Mouse (Mus musculus) intestine, embryonic 16.5 days (tissue): ENCODE data around the gene Srgn. TPM values are rescaled to one million over a fixed set of nuclear protein-coding genes. Genes with fewer than 3 reads are reported as not detected.
"Not testable (repeated sequence)": the region's sequence is repeated elsewhere in the genome, so short reads cannot be mapped to it uniquely, and the experiment has no call there.

Source experiments
- ATAC-seq: fragments of 200-750 bp; cut with Nextera tagmentation; 2 replicates; pipeline ENCODE4 v1.8.0; 2017; ENCODE audit warnings: moderate TSS enrichment, moderate library complexity
- H3K27ac ChIP-seq: fragments of 300-500 bp; sonication (generic); 2 replicates; pipeline ENCODE4 v1.5.1; 2014; ENCODE audit warnings: mild to moderate bottlenecking, low read length
- H3K27me3 ChIP-seq: fragments of 300-500 bp; sonication (generic); replicated peaks from 2 replicates; pipeline ENCODE4 v1.6.1; 2014; ENCODE audit warnings: low read length, control low read depth, mixed read lengths; ENCODE audit not compliant: control insufficient read depth, insufficient read depth
- H3K36me3 ChIP-seq: fragments of 300-500 bp; sonication (generic); 2 replicates; pipeline ENCODE4 v1.6.1; 2014; ENCODE audit warnings: low read length, control low read depth; ENCODE audit not compliant: control insufficient read depth, insufficient read depth
- H3K4me1 ChIP-seq: fragments of 300-500 bp; sonication (generic); 2 replicates; pipeline ENCODE4 v1.6.1; 2014; ENCODE audit warnings: low read length, control low read depth, mixed read lengths; ENCODE audit not compliant: control insufficient read depth, insufficient read depth
- H3K4me2 ChIP-seq: fragments of 300-500 bp; sonication (generic); 2 replicates; pipeline ENCODE4 v1.6.1; 2014; ENCODE audit warnings: low read depth, low read length, control low read depth
- H3K4me3 ChIP-seq: fragments of 300-500 bp; sonication (generic); 2 replicates; pipeline ENCODE4 v1.5.1; 2014; ENCODE audit warnings: mild to moderate bottlenecking, low read length
- H3K9ac ChIP-seq: fragments of 300-500 bp; sonication (generic); 2 replicates; pipeline ENCODE4 v1.6.1; 2014; ENCODE audit warnings: low read depth, low read length
- H3K9me3 ChIP-seq: fragments of 300-500 bp; sonication (generic); 2 replicates; pipeline ENCODE4 v1.6.1; 2016; ENCODE audit warnings: low read length, control low read depth; ENCODE audit not compliant: control insufficient read depth
- WGBS: fragments of 180-500 bp; shearing (Covaris S2); extraction: QIAGEN DNeasy Blood & Tissue Kit; methylation state at CpG from one replicate; pipeline ENCODE4 v1.1.7; 2014; 5-methylcytosine and 5-hydroxymethylcytosine counted together
- polyA plus RNA-seq: library from polyadenylated mRNA; unstranded; fragments of >200 nt; fragmentation: Nextera tagmentation; extraction: Ambion mirVana; gene quantifications from 2 replicates; pipeline ENCODE4 v1.2.1, GENCODE M21; 2015

Srgn gene
- polyA plus RNA-seq, 1 experiment from 2014 or later = 15.5 TPM

DNA sequence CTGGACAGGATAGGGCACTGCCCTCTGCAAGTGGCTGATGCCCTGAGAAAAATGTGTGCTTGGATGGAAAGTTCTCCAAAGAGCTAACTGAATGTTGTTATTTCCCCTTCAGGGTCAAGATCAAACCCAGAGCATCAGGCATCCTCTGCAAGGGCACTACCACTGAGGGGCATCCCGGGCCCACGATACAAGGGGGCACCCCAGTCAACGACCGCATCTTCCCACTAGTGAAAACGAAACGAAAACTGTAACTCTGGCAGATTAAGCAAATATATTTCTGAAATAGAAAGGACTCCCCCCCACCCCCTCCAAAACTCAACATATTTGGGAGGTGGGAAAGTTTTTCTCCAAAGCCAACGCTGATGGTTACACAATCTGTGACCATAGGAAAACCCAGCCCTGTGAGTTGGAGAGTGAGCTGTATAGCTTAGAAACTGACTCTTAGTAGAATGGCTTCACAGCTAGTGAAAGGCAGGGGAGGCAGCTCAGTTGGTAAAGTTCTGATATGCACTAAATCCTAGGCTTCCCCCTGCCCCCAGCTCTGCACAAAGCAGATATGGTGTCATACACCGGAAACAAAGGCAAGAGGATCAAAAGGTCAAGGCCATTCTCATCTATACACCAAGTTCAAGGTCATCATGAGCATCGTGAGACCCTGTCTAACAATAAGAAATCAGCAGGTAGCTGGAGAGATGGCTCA is 26.2 kb downstream of the Srgn start:
- Histone ChIP-seq H3K9ac (no peak overlapping the region), H3K27ac (no peak overlapping the region), H3K4me3 (no peak overlapping the region), H3K9me3 (no peaks in the 10 kb centered on the region), H3K4me2 (no peak overlapping the region), H3K36me3 (no peaks in the 10 kb centered on the region), H3K27me3 (no peaks in the 10 kb centered on the region), H3K4me1 (no peaks in the 10 kb centered on the region)
- 84% methylated on average over 9 of the region's 9 CpGs for WGBS
- no peak for ATAC-seq

DNA sequence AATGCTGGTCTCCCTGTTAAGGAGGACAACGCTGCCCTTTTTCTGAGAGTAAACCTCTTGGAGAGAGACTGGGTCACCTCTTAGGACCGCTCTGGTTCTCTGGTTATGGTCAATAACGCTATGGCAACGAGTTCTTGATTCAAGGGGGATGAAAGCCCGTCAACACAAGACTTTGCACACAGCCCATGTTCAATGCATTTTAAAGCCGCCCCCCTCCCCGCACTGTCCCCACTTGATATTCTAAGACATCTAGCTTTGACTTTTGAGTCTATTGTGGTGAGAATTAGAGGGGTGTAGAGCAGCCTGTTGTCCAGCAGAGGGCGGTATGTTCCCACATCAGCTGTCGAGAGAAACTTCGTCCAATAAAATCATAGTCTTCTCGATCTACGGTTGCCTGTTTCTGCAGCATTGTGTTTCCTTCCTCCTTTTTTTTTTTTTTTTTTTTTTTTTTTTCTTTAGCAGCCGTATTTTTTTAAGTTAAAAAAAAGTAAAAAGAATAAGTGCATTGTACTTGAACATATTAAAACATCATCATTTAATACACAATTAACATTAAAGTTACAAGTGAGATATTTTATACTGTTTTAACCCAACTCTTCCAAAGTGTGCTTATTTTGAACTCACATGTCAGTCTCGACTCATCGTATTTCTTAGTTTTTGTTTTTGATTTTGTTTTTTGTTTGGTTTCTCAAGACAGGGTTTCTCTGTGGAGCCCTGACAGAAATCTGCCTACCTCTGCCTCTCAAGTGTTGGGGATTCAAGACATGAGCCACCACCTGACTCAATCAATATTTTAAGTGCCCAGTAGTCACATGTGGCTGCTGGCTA is 26.9 kb downstream of the Srgn start:
- Histone ChIP-seq H3K27me3 (no peaks in the 10 kb centered on the region), H3K4me3 (no peak overlapping the region), H3K9ac (no peak overlapping the region), H3K27ac (no peak overlapping the region), H3K36me3 (no peaks in the 10 kb centered on the region), H3K4me2 (no peak overlapping the region), H3K9me3 (no peaks in the 10 kb centered on the region), H3K4me1 (no peaks in the 10 kb centered on the region)
- WGBS = 25% methylated on average over 15 of the region's 15 CpGs
- ATAC-seq = peak; percentile 24

DNA sequence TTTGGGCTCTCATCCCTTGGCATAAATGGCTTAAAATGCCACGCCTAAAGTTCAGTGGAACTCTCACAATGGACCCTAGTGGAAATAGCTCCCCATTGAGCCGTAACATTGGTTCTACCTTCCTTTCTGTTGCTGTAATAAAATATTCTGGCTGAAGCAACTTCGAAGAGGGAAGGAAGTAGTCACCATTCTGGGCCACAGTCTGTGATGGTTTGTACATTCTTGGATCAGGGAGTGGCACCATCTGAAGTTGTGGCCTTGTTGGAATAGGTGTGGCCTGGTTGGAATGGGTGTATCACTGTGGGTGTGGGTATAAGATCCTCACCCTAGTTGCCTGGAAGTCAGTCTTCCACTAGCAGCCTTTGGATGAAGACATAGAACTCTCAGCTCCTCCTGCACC is 35.6 kb downstream of the Srgn start:
- H3K4me3 ChIP-seq, ATAC-seq, H3K4me2 ChIP-seq, H3K4me1 ChIP-seq, H3K9ac ChIP-seq, H3K36me3 ChIP-seq, H3K27ac ChIP-seq, H3K9me3 ChIP-seq, H3K27me3 ChIP-seq: not testable (repeated sequence)
- WGBS = 77% methylated on average over 3 of the region's 3 CpGs

DNA sequence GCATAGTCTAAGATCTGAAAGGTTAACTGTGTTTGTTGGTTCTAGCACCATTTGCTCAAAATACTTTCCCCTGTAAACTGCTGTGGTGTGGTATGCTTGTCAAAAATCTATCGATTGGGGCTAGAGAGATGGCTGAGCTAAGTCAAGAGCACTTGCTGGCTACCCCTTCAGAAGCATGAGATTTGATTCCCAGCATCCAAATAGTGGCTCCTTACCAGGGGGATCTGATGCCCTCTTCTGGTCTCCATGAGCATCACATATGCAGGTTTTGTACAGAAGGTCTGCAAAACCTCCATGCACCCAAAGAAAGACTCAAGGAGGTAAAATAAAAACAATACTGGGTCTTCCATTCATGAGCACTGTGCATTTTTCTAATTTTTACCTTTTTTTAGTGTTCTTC is 39.0 kb downstream of the Srgn start:
- Histone ChIP-seq H3K4me3 (no peak overlapping the region), H3K9me3 (no peaks in the 10 kb centered on the region), H3K9ac (no peak overlapping the region), H3K36me3 (no peaks in the 10 kb centered on the region), H3K27ac (no peak overlapping the region), H3K4me2 (no peak overlapping the region), H3K27me3 (no peaks in the 10 kb centered on the region), H3K4me1 (peaks cover 8% of the 10 kb centered on the region)
- 35% methylated on average over 1 of the region's 1 CpGs for WGBS
- ATAC-seq = no peak

DNA sequence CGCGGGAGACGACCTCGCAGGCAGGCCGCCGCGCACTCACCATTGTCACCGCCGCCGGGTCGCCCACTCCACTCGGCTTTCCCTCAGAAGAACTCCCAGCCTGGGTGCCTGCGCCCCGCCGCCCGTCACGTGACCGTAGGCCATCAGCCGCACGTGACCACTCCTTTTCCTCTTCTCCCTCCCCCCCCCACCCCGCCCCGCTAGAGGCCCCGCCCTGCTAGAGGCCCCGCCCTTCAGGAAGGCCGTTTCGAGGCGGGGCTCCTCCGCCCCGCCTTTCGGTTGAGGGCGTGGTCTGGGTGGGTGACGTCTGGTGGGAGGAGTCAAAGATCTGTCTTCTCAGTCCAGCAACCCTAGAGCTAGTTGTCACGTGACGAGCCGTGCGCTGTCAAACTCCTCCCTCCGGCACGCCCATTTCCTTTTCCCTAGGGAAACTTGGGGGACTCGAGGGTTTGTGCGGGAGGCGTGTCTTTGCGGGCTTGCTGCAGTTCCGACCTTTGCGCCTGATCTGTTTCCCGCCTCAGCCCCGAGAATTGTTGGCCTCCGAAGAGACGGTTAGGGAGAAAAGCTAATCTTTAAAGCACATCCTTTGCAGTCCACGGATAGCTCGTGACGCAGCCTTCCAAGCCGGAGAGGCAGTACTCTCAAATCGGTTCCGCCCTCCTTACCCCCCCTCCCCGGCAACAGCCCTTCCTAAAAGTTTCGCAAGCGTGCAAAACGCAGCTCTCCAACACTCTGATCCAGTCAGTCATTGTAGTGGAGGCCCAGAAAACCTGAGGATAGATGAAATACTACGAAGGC is 40.4 kb downstream of the Srgn start, which contains the start of gene Vps26a:
Gene Vps26a (minus strand): TSS at position 188 of the 798 bp plus-strand sequence.
- WGBS = under 1% methylated on average over 58 of the region's 59 CpGs
- Histone ChIP-seq H3K4me1 (peaks cover 8% of the 10 kb centered on the region), H3K4me2 (peak within 1 kb of the TSS; percentile 80), H3K9me3 (no peaks in the 10 kb centered on the region), H3K36me3 (no peaks in the 10 kb centered on the region), H3K9ac (peak within 1 kb of the TSS; percentile 94), H3K27me3 (no peaks in the 10 kb centered on the region), H3K4me3 (peak within 1 kb of the TSS; percentile 97), H3K27ac (peak within 1 kb of the TSS; percentile 92)
- ATAC-seq = peak; percentile 90

DNA sequence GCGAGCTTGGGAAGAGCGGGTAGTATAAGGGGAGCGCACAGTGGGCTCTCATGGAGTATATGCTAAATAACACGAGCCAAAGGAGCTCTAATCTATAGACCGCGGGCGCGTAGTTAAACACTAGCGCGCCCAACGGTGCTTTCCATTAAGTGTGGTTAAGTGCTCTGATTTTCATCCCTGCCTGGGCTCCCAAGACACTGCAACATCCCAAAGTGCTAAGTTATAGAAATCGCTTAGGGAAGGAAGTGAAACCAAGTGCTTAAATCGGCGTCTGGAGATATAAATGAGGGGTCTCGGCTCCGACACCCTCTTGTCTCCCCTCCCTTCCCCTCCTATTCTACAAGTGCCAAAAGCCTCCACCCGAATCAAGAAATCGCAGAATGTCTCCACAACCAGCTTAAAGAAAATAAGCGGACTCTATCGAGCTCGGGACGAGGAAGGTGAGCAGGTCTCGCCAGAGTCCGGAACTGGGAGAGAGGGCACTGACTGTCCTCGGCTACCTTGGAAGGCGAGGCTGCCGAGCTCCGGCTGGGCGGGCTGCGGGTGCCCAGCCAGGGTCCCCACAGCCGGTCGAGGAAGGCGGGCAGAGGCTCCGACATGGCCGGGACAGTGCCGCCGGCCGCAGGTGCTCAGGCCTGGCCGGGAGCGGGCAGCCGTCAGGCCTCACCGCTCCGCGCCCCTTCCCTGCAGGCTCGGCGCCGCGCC is 41.2 kb downstream of the Srgn start:
- peak overlapping the region; percentile 58 for H3K4me2 ChIP-seq
- peak overlapping the region; percentile 97 for H3K4me3 ChIP-seq
- peak; percentile 73 for ATAC-seq
- no peaks in the 10 kb centered on the region for H3K9me3 ChIP-seq
- H3K36me3 ChIP-seq = no peaks in the 10 kb centered on the region
- H3K9ac ChIP-seq = peak overlapping the region; percentile 94
- H3K27me3 ChIP-seq = no peaks in the 10 kb centered on the region
- peak overlapping the region; percentile 81 for H3K27ac ChIP-seq
- peaks cover 8% of the 10 kb centered on the region for H3K4me1 ChIP-seq
- under 1% methylated on average over 48 of the region's 48 CpGs for WGBS

DNA sequence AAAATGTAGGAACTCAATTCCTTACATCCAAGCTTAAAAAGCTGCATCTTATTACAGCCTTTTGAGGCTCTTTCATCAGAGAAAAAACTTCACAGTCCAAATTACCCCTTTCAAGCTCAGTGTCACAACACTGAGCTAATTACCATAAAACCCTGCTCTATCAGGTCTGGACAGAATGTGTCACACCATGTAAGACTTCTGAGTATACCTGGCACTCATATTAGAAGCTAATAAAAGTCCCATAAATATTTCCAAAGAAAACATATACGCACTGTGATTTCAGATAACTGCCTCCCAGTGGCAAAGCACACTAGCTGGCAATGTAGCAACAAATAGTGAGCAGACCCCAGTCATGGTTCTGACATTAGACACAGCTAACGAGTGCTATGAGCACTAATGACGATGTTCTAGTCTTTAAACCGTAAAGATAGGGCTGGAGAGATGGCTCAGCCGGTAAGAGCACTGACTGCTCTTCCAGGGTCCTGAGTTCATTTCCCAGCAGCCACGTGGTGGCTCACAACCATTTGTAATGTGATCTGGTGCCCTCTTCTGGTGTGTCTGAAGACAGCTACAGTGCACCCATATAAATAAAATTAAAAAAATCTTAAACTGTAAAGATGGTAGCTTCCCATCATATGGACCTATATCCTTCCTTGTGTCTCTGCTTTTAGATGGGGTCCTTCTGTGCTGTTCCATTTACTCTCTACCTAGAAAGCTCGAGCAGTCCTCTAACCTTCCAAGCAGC is 46.0 kb downstream of the Srgn start:
- no peak overlapping the region for H3K4me3 ChIP-seq
- no peaks in the 10 kb centered on the region for H3K27me3 ChIP-seq
- no peak overlapping the region for H3K9ac ChIP-seq
- no peak overlapping the region for H3K27ac ChIP-seq
- H3K4me2 ChIP-seq = no peak overlapping the region
- H3K4me1 ChIP-seq = peaks cover 3% of the 10 kb centered on the region; the same call in 1 of the 2 replicates
- 68% methylated on average over 7 of the region's 7 CpGs for WGBS
- H3K9me3 ChIP-seq = no peaks in the 10 kb centered on the region
- no peak for ATAC-seq
- no peaks in the 10 kb centered on the region for H3K36me3 ChIP-seq

DNA sequence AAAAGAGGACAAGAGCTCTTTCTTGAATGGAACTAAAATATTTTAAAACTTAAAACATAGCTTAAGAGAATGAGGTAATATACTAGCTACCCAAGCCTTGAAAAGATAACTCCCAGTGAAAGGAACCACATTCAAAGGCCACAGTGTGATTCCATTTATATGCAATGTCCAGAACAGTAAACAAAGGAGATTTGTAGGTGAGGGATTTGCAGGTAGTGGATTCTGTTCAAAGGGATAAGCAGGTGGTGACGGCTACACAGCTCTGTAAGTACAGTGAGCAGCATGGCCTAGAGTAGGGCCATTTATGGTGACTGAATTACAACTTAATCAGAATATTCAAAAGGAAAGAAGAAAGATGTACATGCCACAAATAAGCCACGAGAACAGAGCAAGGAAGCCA is 50.3 kb downstream of the Srgn start:
- Histone ChIP-seq H3K9me3 (no peaks in the 10 kb centered on the region), H3K27me3 (no peaks in the 10 kb centered on the region), H3K36me3 (no peaks in the 10 kb centered on the region), H3K9ac (no peak overlapping the region), H3K27ac (no peak overlapping the region), H3K4me1 (no peaks in the 10 kb centered on the region), H3K4me3 (no peak overlapping the region), H3K4me2 (no peak overlapping the region)
- 79% methylated on average over 2 of the region's 2 CpGs for WGBS
- no peak for ATAC-seq
